Mouse (Mus musculus) bone marrow macrophage, adult 2 months (primary cell): ENCODE data around the gene Pik3r2. TPM values are rescaled to one million over a fixed set of nuclear protein-coding genes. Genes with fewer than 3 reads are reported as not detected.

Experiments used
- H3K27ac ChIP-seq: 2 replicates; pipeline ENCODE4 v1.5.1; 2012; ENCODE audit warnings: low read depth, low read length; ENCODE audit not compliant: insufficient read depth
- H3K4me1 ChIP-seq: 2 replicates; pipeline ENCODE4 v1.6.1; 2012; ENCODE audit warnings: low read length; ENCODE audit not compliant: control insufficient read depth, insufficient read depth
- H3K4me3 ChIP-seq: 2 replicates; pipeline ENCODE4 v1.5.1; 2012; ENCODE audit warnings: mild to moderate bottlenecking, low read length, moderate library complexity; ENCODE audit not compliant: insufficient read depth
- CTCF ChIP-seq: IDR thresholded peaks from 2 replicates; pipeline ENCODE4 v1.5.1; 2012; ENCODE audit warnings: low read depth, mild to moderate bottlenecking, low read length, moderate library complexity
- POLR2A ChIP-seq: IDR thresholded peaks from 2 replicates; pipeline ENCODE4 v1.6.1; 2012; ENCODE audit warnings: mild to moderate bottlenecking, low read depth, low read length, borderline replicate concordance
- polyA plus RNA-seq: library from polyadenylated mRNA; stranded (reverse); fragments of >200 nt; gene quantifications from 2 replicates; pipeline ENCODE4 v1.2.4, GENCODE M21; 2012; ENCODE audit not compliant: missing spikeins, insufficient read depth, insufficient read length

The Pik3r2 gene
- polyA plus RNA-seq, 1 experiment = 27.5 TPM

DNA sequence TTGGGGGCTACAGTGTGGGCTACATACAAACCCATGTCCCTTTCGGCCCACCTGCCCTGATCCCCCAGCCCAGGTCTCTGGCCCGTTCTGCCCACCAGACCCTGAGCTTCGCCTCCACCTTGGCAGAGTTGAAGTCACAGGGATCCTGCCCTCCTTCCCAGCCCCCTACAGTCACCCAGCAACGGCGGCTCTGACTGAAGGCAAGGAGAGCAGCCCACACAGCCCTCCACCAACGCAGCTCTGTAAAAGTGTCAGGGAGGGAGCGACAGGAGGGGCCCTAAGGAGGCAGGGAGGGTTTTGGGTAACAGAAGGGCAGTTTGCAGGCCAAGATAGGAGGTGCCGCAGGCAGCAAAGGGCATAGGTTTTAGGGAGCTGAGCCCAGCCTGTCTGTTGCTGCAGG, 14.3 kb upstream of the Pik3r2 start:
- Histone ChIP-seq H3K27ac (peak overlapping the region; percentile 79), H3K4me1 (peaks cover 10% of the 10 kb centered on the region), H3K4me3 (peak overlapping the region; percentile 93)
- TF ChIP-seq CTCF = no peak
- TF ChIP-seq POLR2A = no peak

DNA sequence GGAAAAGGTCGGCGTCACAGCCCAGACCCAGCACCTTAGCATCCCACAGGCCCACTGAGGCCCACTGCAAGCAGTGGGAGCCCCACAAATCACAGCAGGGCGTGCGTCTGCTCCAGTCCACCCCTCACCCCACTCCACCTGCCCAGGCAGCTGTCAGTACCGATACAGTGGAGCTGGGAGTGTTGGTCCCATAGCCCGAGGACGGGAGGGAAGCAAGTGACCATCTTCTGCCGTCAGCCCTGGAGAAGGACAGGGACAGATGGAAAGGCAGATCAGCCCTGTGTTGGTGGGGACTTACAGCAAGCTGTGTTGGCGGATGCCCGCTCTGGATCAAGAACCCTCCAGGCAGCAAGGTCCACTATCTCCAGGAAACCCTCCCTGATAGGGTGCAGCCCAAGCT, 12.5 kb upstream of the Pik3r2 start:
- no peak overlapping the region for H3K4me3 ChIP-seq
- no peak overlapping the region for H3K27ac ChIP-seq
- peaks cover 10% of the 10 kb centered on the region for H3K4me1 ChIP-seq

DNA sequence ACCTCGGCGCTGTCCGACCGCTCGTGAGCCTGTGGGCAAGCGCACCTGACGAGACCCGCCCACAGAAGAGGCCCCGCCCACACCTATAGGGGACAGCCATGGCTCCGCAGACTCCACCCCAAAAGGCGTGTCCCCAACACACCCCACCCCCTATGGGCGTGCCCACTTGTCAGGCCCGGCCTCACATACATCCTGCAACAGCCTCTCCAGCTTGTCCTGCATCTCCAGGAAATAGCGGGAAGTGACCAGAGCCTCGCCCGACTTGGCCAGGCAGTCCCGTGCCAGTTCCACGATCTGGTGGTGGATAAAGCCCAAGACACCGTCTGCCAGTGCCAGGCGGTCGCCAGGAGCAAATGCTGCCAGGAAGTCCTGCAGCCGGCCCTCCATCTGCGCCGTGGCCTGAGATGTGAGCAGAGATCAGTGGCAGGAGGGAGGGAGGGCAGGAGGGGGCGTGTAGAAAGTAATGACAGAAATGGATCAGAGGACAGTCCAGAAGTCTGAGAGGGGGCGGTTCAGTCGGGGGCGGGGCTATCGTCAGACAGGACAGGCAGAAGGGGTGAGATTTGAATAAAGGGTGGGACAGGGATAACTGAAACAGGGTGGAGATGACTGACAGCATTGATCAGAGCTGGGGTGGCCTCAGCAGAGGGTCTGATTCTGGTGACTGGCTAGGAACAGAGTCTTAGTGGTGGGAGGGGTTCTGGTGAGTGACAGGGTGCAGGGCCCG, 11.6 kb upstream of the Pik3r2 start:
- TF ChIP-seq POLR2A (no peak), CTCF (no peak)
- Histone ChIP-seq H3K4me1 (peaks cover 9% of the 10 kb centered on the region), H3K4me3 (no peak overlapping the region), H3K27ac (no peak overlapping the region)

More for the DNA sequence above, 12.5 kb upstream of the Pik3r2 start:
- TF ChIP-seq CTCF = no peak
- no peak for TF ChIP-seq POLR2A

DNA sequence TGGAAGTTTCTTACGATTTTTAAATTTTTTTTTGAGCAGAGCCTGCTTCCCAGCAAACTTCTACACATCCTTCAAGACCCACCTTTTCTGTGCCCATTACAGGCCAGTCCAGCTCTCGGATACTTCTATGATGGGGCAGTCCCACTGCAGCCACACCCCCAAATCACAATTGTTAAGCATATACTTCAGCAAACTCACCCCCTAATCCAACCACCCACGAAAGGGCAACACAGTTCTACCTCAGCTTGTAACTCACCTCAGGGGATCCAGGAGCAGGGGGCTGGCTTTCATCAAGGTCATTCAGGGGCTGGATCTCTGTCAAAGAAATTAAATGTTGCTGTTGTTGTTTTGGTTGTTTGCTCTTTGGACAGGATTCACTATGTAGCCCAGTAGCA, 10.5 kb upstream of the Pik3r2 start:
- H3K4me3 ChIP-seq = no peak overlapping the region
- peaks cover 4% of the 10 kb centered on the region; the same call in 1 of the 2 replicates for H3K4me1 ChIP-seq
- no peak for TF ChIP-seq CTCF
- TF ChIP-seq POLR2A = no peak
- no peak overlapping the region for H3K27ac ChIP-seq

DNA sequence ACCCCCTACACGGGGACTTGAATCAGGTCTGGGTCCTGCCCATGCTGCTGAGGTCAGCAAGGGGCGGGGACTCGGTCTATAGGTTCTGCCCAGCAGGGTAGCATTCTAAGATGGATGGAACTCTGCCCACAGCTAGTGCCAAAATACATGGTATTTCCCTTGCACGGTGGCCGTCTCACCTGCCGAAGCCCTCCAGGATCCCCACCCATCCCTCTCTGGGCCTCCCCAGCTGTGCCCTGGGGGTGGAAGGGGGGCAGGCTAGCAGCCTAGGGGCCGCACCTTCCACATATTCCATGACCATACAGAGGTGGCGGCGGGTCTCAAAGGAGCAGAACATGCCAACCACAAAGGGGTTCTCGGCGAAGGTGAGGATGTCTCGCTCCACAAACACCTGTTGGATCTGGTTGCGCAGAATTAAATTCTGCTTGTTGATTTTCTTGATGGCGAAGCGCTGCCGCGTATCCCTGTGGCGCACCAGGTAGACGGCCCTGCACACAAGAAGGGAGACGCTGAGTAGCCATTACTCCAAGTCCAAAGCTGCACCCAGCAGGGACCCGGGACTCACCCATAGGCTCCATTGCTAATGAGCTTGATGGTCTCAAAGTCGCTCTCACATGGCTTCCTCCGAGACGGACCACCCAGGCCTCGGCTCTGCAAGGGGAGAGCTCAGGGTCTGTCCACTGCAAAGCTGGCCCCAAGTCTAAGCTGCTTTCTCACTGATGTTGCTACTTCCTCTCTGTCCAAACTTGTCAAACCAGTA, 10.0 kb upstream of the Pik3r2 start:
- peaks cover 4% of the 10 kb centered on the region; the same call in 1 of the 2 replicates for H3K4me1 ChIP-seq
- no peak overlapping the region for H3K4me3 ChIP-seq
- no peak for TF ChIP-seq POLR2A
- no peak overlapping the region for H3K27ac ChIP-seq

DNA sequence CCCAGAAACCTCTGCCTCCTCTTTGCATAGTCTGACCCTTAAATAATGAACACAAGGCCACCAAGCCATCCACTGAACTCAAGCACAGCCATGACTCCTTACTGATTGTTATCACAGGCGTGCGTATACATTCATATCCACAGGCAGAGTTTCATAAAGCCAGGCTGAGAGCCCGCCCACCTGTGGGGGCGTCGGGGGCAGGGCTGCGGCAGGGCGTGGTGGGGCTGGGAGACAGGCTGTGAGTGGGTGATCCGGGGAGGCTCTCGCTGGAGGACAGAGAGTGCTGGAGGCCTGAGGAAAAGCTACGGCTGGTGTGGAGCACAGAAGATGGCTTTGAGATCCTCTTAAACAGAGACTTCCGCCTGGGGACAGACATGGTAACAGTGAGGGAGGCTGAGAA, 3.6 kb upstream of the Pik3r2 start:
- no peak overlapping the region for H3K27ac ChIP-seq
- no peak for TF ChIP-seq CTCF
- no peak for TF ChIP-seq POLR2A
- H3K4me1 ChIP-seq = peaks cover 12% of the 10 kb centered on the region
- no peak overlapping the region for H3K4me3 ChIP-seq

DNA sequence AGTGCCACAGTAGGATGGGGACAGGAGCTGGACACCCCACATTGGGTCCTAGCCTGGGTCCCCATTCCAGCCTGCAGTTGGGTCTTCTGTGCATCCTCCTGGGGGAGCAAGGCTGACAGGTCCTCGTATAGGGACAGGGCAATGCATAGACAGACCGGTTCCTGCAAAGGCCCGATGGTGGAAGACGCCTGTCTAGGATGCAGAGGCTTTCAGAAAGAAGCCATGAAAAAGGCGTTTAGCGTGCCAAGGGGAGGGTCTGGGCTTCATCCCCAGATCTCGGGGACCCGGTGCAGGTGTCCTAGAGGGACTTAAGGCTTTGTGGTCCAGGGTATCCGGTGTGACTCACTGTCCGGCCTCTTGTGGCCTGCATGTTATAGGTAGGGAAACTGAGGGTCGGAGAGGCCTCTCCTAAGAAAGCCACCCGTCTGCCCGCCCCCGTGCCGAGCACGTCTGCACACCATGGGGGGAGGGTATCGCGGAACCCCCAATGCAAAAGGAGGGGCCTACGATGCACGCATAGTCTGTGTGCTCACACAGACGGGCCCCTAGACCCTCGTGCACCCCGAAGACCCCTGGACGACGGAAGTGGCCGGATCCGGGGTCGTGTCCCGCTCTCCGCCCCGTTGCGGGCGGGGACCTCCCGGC, 540 bp downstream of the Pik3r2 start:
- Histone ChIP-seq H3K4me3 (peak overlapping the region; percentile 90), H3K4me1 (peaks cover 14% of the 10 kb centered on the region), H3K27ac (peak overlapping the region; percentile 23; the same call in 1 of the 2 replicates)
- TF ChIP-seq CTCF (no peak), POLR2A (no peak)

DNA sequence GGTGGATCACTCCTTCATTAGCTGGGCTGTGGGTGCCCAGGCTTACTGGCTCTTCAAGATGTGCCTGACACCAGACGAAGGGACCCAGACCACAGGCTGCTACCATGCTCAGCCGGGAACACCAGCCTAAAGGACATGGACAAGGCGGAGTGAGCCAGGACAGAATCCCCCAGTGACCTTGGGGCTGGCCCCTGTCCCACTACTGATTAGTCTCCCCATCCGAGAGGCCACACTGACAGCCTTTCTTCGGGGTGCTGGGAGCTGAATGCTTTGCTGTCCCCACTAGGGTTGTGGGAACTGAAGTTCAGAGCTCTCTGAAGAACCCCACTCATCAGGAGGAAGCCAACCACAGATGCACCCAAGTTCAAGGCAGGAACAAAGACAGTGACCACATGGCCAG, 1.3 kb downstream of the Pik3r2 start:
- TF ChIP-seq CTCF (no peak), POLR2A (no peak)
- peaks cover 14% of the 10 kb centered on the region for H3K4me1 ChIP-seq
- peak overlapping the region; percentile 90 for H3K4me3 ChIP-seq
- H3K27ac ChIP-seq = no peak overlapping the region

DNA sequence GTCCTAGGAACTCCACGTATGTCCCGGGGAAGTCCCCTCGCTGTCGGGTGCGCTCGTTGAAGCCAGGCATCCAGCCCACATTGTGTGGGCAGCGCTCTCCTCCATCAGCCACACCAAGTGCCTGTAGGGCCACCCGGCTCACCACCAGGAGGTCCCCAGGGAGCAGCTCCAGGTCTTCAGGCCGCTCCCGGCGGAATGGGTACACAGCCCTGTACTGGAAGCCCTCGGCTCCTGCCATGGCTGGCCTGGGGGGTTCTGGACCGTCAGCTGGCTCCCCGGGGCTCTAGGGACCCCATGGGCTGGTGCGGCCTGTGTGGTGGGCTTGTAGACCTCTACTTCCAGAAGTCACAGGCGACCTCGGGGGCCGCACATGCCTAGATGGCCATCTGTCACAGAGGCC, 1.8 kb downstream of the Pik3r2 start:
- Histone ChIP-seq H3K27ac (no peak overlapping the region), H3K4me3 (no peak overlapping the region), H3K4me1 (peaks cover 14% of the 10 kb centered on the region)
- TF ChIP-seq CTCF = no peak

DNA sequence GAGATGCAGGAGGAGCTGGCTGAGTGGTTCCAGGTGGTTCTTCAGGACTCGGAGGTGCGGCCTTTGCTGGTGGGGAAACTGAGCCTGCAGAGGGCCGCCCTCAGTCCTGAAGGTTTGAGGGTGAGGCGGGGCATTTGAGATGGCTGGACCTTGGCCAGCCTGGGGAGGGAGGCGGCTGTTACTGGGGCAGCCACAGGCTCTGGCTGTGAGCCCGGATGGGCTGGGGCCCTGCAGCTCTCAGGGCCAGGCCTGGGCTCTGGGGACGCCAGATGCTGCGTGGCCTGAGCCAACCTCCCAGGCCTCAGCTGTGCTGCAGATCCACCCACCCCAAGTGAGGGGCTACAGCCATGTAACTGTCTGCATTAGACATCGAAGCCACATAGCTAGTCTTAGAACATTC, 2.7 kb downstream of the Pik3r2 start:
- no peak overlapping the region for H3K4me3 ChIP-seq
- H3K4me1 ChIP-seq = peaks cover 18% of the 10 kb centered on the region

More for the DNA sequence above, 2.7 kb downstream of the Pik3r2 start:
- TF ChIP-seq CTCF = no peak
- TF ChIP-seq POLR2A = no peak
- no peak overlapping the region for H3K27ac ChIP-seq
